Mouse (Mus musculus): ENCODE data around the gene Gm11077. TPM values are rescaled to one million over a fixed set of nuclear protein-coding genes. Genes with fewer than 3 reads are reported as not detected.

The Gm11077 gene
- polyA plus RNA-seq, 1 experiment from 2014 or later: not detected

DNA sequence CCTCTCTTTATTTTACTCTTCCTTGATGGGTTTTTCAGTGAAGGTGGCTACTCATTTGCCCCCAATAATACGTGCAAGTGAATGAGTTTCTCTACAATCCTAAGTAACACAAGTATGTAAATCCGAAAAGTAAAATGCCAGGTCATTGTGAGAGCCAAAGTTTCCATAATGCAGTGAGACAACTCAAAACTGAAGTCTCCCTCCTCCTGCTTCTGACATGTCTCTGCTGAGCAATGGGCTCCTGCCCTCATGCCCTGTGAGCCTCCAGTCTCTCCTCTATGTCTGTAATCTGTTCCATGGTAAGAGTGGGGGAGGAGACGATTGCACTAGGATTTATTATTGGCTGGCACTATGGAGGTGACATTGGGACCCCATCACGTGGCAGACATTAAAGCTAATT lies 71.5 kb downstream of the Gm11077 start:
- TF ChIP-seq CTCF (IDR thresholded peaks at IDR 0.05; ENCODE audit: low read depth): no peak
- 80% methylated on average over 4 of the region's 4 CpGs for WGBS
- ATAC-seq (ENCODE audit: insufficient read depth): no peak

More for the DNA sequence above, 71.5 kb downstream of the Gm11077 start:
- Histone ChIP-seq H3K4me1 (ENCODE audit: insufficient read depth) (no peaks in the 10 kb centered on the region), H3K9me3 (ENCODE audit: low read depth, low read length) (no peaks in the 10 kb centered on the region), H3K27ac (ENCODE audit: low read depth) (no peak overlapping the region), H3K36me3 (ENCODE audit: insufficient read depth) (no peaks in the 10 kb centered on the region), H3K27me3 (ENCODE audit: insufficient read depth, low read length) (no peaks in the 10 kb centered on the region), H3K9ac (no peak overlapping the region), H3K4me2 (no peak overlapping the region), H3K4me3 (ENCODE audit: low read depth, low read length) (no peak overlapping the region)
- DNase-seq: no peak

Other genes with a start within 250 kb of the Gm11077 start
- 13.3 and 15.3 TPM in 2 replicates for gene Aebp2, start 106.6 kb upstream of the Gm11077 start, polyA plus RNA-seq (2014; fragmentation: Nextera tagmentation; extraction: Ambion mirVana)

Data from lung, embryonic 14.5 days (tissue).